Mouse (Mus musculus) lung, embryonic 15.5 days (tissue): ENCODE measurements around the gene Tmem131l. TPM values are rescaled to one million over a fixed set of nuclear protein-coding genes. Genes with fewer than 3 reads are reported as not detected.

ENCODE experiments used
- ATAC-seq: fragments of 200-750 bp; cut with Nextera tagmentation; 2 replicates; pipeline ENCODE4 v1.8.0; 2017; ENCODE audit warnings: moderate number of reproducible peaks, borderline replicate concordance; ENCODE audit not compliant: low FRiP score, low TSS enrichment; ENCODE audit errors: extremely low read depth
- H3K27ac ChIP-seq: fragments of 300-500 bp; sonication (generic); 2 replicates; pipeline ENCODE4 v1.5.1; 2015; ENCODE audit warnings: moderate library complexity, mild to moderate bottlenecking, inconsistent platforms
- H3K27me3 ChIP-seq: fragments of 300-500 bp; sonication (generic); 2 replicates; pipeline ENCODE4 v1.6.1; 2015; ENCODE audit warnings: inconsistent platforms
- H3K36me3 ChIP-seq: fragments of 300-500 bp; sonication (generic); 2 replicates; pipeline ENCODE4 v1.6.1; 2015; ENCODE audit warnings: inconsistent platforms
- H3K4me1 ChIP-seq: fragments of 300-500 bp; sonication (generic); 2 replicates; pipeline ENCODE4 v1.6.1; 2015; ENCODE audit warnings: inconsistent platforms
- H3K4me2 ChIP-seq: fragments of 300-500 bp; sonication (generic); 2 replicates; pipeline ENCODE4 v1.6.1; 2015; ENCODE audit warnings: inconsistent platforms, mild to moderate bottlenecking, moderate library complexity
- H3K4me3 ChIP-seq: fragments of 300-500 bp; sonication (generic); 2 replicates; pipeline ENCODE4 v1.5.1; 2015; ENCODE audit warnings: mild to moderate bottlenecking, inconsistent platforms
- H3K9ac ChIP-seq: fragments of 300-500 bp; sonication (generic); 2 replicates; pipeline ENCODE4 v1.6.1; 2015; ENCODE audit warnings: inconsistent platforms
- H3K9me3 ChIP-seq: fragments of 300-500 bp; sonication (generic); 2 replicates; pipeline ENCODE4 v1.6.1; 2016; ENCODE audit warnings: inconsistent platforms
- WGBS: fragments of 180-500 bp; shearing (Covaris S2); methylation state at CpG from one replicate; pipeline ENCODE4 v1.1.7; 2015; 5-methylcytosine and 5-hydroxymethylcytosine counted together
- polyA plus RNA-seq: library from polyadenylated mRNA; unstranded; fragments of >200 nt; fragmentation: Nextera tagmentation; extraction: Ambion mirVana; gene quantifications from 2 replicates; pipeline ENCODE4 v1.2.1, GENCODE M21; 2015

The Tmem131l gene
- polyA plus RNA-seq, 1 experiment from 2014 or later: 55.9 TPM

DNA sequence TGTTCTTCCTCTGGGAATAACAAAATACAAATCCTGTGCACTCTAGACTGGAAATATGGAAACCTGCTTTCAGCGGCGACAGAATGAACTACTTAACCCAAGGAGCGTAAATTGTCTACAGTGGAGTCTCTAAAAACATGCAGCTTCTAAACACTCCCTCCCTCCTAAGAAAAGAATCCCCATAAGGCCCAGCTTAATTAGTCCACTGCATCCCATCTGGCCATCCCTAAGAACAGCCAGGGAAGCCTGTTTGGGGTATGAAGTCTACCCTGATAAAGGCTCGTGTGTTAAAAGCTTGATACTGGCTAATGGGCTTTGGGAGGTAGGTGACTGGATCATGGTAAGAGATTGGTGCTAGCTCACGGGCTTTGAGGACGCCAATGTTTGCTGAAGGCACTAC is 54.5 kb downstream of the Tmem131l start:
- Histone ChIP-seq H3K4me1 (peaks cover 37% of the 10 kb centered on the region), H3K9me3 (no peaks in the 10 kb centered on the region), H3K36me3 (no peaks in the 10 kb centered on the region), H3K27me3 (no peaks in the 10 kb centered on the region), H3K4me3 (no peak overlapping the region), H3K27ac (no peak overlapping the region), H3K9ac (no peak overlapping the region), H3K4me2 (no peak overlapping the region)
- ATAC-seq: no peak
- 72% methylated on average over 6 of the region's 6 CpGs for WGBS

- WGBS: 68% methylated on average over 4 of the region's 4 CpGs
- Histone ChIP-seq H3K27ac (no peak overlapping the region), H3K4me2 (no peak overlapping the region), H3K27me3 (no peaks in the 10 kb centered on the region), H3K9ac (no peak overlapping the region), H3K4me3 (no peak overlapping the region), H3K9me3 (no peaks in the 10 kb centered on the region), H3K36me3 (no peaks in the 10 kb centered on the region), H3K4me1 (peaks cover 40% of the 10 kb centered on the region)
- no peak for ATAC-seq
These were observed 55.6 kb downstream of the Tmem131l start for GRCm38 (mm10) chr3:83984379-83984778.

DNA sequence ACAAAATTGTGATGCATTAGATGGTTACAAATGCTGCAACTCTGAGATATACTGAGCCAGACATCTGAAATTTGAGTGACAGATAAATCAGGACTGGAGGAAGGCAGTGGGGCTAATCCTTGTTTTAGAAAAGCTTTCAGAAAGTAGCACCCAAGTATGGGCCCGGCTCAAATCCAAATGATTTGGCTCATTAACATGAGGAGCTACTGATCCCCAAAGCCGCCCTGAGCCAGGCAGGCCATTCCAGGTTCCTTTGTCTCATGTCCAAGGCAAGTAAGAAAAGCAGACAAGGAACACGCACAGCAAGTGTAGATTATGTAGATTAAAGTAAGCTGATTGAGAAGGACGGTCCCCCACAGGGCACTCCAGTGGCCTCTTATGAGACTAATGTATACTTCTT is 57.2 kb downstream of the Tmem131l start:
- Histone ChIP-seq H3K27ac (no peak overlapping the region), H3K36me3 (no peaks in the 10 kb centered on the region), H3K4me3 (no peak overlapping the region), H3K4me2 (no peak overlapping the region), H3K4me1 (peaks cover 40% of the 10 kb centered on the region), H3K9me3 (no peaks in the 10 kb centered on the region), H3K9ac (no peak overlapping the region), H3K27me3 (no peaks in the 10 kb centered on the region)
- ATAC-seq: no peak
- 83% methylated on average over 4 of the region's 4 CpGs for WGBS

GRCm38 (mm10) chr3:83980231-83980872 is 59.6 kb downstream of the Tmem131l start:
- Histone ChIP-seq H3K4me1 (peaks cover 33% of the 10 kb centered on the region), H3K9ac (no peak overlapping the region), H3K36me3 (no peaks in the 10 kb centered on the region), H3K4me3 (no peak overlapping the region), H3K4me2 (no peak overlapping the region), H3K27ac (peak overlapping the region; percentile 44; the same call in 1 of the 2 replicates), H3K9me3 (no peaks in the 10 kb centered on the region), H3K27me3 (no peaks in the 10 kb centered on the region)
- 29% methylated on average over 6 of the region's 6 CpGs for WGBS
- ATAC-seq: no peak

DNA sequence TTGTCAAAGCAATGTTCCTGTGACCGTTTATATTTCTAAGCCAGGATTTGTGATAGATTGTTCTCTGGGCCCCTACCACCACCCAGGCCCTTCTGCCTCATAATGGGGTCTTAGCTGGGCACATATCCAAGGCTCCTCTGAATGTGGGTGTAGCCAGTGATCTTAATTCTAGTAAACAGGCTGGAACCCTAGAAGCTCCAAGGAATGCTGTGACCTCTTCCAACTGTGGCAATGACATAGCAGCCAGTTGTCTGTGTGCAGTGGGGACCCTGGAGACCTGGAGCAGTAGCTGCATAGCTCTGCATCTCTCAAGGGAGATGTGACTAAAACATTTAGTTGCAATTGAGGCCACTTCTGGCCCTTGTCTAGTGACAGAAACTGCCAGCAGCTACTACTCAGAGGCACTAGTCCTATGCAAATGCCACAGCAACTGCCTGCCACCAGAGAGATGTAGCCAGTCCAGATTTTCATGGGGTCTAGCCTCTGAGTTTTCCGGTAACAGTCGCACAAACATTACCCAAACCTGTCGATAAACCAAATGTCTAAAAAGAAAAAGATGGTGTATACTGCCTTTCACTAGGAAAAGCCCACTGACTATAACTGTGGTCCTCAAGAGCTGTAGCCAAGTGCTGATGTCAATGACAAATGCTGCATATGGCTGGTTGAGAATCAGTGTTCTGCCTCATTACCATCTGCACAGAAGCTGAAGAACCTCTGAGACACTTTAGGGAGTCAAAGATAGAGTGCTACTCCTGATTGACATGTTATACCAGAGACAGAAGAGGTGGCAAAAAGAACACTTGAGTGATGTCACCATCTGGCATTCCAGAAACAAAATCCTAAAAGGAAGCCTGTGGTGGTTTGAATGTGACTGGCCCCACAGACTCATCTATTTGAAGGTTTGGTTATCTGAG is 61.2 kb downstream of the Tmem131l start:
- no peaks in the 10 kb centered on the region for H3K9me3 ChIP-seq
- no peak for ATAC-seq
- 63% methylated on average over 4 of the region's 4 CpGs for WGBS
- no peak overlapping the region for H3K4me3 ChIP-seq
- no peak overlapping the region for H3K9ac ChIP-seq
- no peaks in the 10 kb centered on the region for H3K27me3 ChIP-seq
- H3K4me2 ChIP-seq: no peak overlapping the region
- peak overlapping the region; percentile 20 for H3K27ac ChIP-seq
- peaks cover 29% of the 10 kb centered on the region for H3K4me1 ChIP-seq
- no peaks in the 10 kb centered on the region for H3K36me3 ChIP-seq

GRCm38 (mm10) chr3:83977817-83978216 is 62.2 kb downstream of the Tmem131l start:
- Histone ChIP-seq H3K4me2 (no peak overlapping the region), H3K4me1 (peaks cover 29% of the 10 kb centered on the region), H3K9me3 (no peaks in the 10 kb centered on the region), H3K36me3 (no peaks in the 10 kb centered on the region), H3K27me3 (no peaks in the 10 kb centered on the region), H3K9ac (no peak overlapping the region), H3K27ac (no peak overlapping the region), H3K4me3 (no peak overlapping the region)
- 56% methylated on average over 3 of the region's 3 CpGs for WGBS
- no peak for ATAC-seq

DNA sequence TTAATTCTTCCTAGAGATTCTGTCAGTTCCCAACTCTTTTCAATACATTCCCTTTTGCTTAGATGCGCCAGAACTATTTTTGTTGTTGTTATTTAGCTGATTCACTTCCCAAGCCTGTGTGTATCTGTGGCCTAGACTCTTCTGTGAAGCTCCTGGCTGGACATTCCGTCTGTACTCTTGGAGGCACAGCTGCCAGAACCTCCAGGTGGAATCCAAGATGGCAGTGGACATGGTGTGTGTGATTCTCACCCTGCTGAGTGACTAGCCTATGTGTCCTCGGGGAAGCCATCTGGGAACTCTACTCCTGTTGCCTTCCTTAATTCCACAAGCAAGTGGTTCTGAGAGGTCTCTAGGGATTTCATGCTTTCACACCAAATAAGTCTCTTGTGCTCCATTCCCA is 63.8 kb downstream of the Tmem131l start:
- no peak for ATAC-seq
- 82% methylated on average over 3 of the region's 3 CpGs for WGBS
- no peaks in the 10 kb centered on the region for H3K36me3 ChIP-seq

DNA sequence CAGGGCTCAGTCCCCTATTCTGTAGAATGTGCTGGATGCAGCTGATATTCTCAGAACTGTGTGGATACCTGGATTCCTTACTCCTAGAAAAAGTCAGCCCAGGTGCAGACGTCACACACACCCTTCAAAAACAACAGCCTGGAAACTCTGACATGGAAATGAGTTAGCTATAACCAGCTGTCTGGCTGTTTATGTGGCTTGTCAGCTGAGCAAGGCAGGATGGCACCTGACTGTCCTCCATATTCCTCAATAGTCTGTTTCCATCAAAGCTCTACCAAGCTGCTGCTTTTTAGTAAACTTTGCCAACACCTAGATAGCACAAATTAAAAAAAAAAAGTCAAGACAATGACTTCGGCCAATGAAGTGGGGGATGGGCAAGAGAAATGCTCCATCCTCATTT is 66.6 kb downstream of the Tmem131l start:
- 57% methylated on average over 2 of the region's 2 CpGs for WGBS
- no peak overlapping the region for H3K27ac ChIP-seq

More for the DNA sequence above, 63.8 kb downstream of the Tmem131l start:
- H3K27me3 ChIP-seq: no peaks in the 10 kb centered on the region
- H3K27ac ChIP-seq: no peak overlapping the region
- H3K9ac ChIP-seq: no peak overlapping the region
- no peak overlapping the region for H3K4me3 ChIP-seq
- no peaks in the 10 kb centered on the region for H3K9me3 ChIP-seq
- no peak overlapping the region for H3K4me2 ChIP-seq
- H3K4me1 ChIP-seq: peaks cover 29% of the 10 kb centered on the region

GRCm38 (mm10) chr3:83970629-83971028 is 69.3 kb downstream of the Tmem131l start:
- Histone ChIP-seq H3K27ac (no peak overlapping the region), H3K9me3 (no peaks in the 10 kb centered on the region), H3K4me3 (no peak overlapping the region), H3K36me3 (no peaks in the 10 kb centered on the region), H3K27me3 (no peaks in the 10 kb centered on the region), H3K4me1 (no peaks in the 10 kb centered on the region), H3K9ac (no peak overlapping the region), H3K4me2 (no peak overlapping the region)
- ATAC-seq: no peak
- 64% methylated on average over 1 of the region's 1 CpGs for WGBS

More for the DNA sequence above, 66.6 kb downstream of the Tmem131l start:
- no peaks in the 10 kb centered on the region for H3K9me3 ChIP-seq
- no peaks in the 10 kb centered on the region for H3K36me3 ChIP-seq
- peaks cover 7% of the 10 kb centered on the region for H3K4me1 ChIP-seq
- H3K4me2 ChIP-seq: no peak overlapping the region
- no peak overlapping the region for H3K9ac ChIP-seq
- ATAC-seq: no peak
- no peaks in the 10 kb centered on the region for H3K27me3 ChIP-seq
- H3K4me3 ChIP-seq: no peak overlapping the region

DNA sequence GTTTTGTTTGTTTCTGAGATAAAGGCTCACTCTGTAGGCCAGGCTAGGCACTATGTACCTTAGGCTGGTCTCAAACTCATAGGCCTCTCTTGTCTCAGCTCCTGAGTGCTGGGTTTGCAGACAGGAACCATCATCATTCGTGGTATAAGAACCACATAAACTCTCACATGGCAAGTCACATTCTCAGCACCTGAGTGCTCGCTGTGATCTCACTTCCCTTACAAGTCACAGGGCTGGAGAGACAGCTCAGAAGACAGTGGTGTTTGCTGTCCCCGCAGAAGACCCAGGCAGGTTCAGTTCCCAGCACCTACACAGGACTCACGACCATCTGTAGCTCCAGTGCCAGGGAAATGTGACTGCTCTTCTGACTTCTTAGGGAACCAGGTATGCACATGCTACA is 70.9 kb downstream of the Tmem131l start:
- Histone ChIP-seq H3K27ac (no peak overlapping the region), H3K9me3 (no peaks in the 10 kb centered on the region), H3K36me3 (no peaks in the 10 kb centered on the region), H3K4me2 (no peak overlapping the region), H3K9ac (no peak overlapping the region), H3K4me3 (no peak overlapping the region), H3K27me3 (no peaks in the 10 kb centered on the region), H3K4me1 (no peaks in the 10 kb centered on the region)
- WGBS: 87% methylated on average over 4 of the region's 4 CpGs
- no peak for ATAC-seq

DNA sequence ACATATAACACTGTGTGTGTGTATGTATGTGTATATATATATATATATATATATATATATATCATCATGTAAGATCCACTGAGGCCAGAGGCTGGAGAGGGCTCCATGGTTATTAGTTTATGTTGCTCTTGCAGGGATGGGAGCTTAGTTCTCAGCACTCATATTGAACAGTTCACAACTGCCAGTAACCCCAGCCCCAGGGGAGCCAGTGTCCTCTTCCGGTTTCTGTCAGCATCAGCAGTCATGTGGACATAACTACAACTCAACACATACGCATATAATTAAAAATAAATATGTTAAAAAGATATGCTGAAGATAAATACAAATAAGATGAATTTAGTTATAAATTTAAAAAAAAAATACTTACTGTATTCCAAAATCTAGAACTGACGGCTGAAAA is 72.2 kb downstream of the Tmem131l start:
- no peaks in the 10 kb centered on the region for H3K9me3 ChIP-seq
- no peak overlapping the region for H3K9ac ChIP-seq
- H3K27ac ChIP-seq: no peak overlapping the region
- H3K27me3 ChIP-seq: no peaks in the 10 kb centered on the region
- ATAC-seq: no peak
- H3K36me3 ChIP-seq: no peaks in the 10 kb centered on the region
- H3K4me3 ChIP-seq: no peak overlapping the region
- 85% methylated on average over 3 of the region's 3 CpGs for WGBS
- H3K4me1 ChIP-seq: peaks cover 6% of the 10 kb centered on the region; the same call in 1 of the 2 replicates
- no peak overlapping the region for H3K4me2 ChIP-seq

DNA sequence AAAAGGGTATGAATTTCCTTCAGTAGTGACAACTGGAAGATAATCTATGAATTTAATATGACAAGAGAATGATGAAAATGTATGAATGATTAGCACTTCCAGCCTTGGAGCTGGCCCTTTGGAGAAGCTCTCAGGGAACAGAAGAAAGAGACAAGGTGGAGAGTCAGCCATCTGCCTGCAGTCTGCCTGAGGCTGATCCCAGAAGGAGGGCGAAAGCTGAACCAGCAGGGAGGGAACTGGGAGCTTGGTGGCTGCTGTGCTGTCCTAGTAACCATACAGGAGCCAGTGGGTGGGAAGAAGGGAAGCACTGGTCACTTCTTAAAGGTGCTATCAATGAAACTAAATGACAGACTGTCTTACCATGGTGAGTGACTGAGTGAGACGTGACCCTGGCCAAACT is 74.6 kb downstream of the Tmem131l start:
- no peak for ATAC-seq
- Histone ChIP-seq H3K4me1 (peaks cover 14% of the 10 kb centered on the region; the same call in 1 of the 2 replicates), H3K27ac (no peak overlapping the region), H3K4me3 (no peak overlapping the region), H3K4me2 (no peak overlapping the region), H3K9ac (no peak overlapping the region), H3K36me3 (no peaks in the 10 kb centered on the region), H3K9me3 (no peaks in the 10 kb centered on the region), H3K27me3 (no peaks in the 10 kb centered on the region)
- 80% methylated on average over 2 of the region's 2 CpGs for WGBS
